Mouse (Mus musculus) erythroid progenitor cell, adult 5-6 weeks (primary cell): ENCODE data around the gene Mff. TPM values are rescaled to one million over a fixed set of nuclear protein-coding genes. Genes with fewer than 3 reads are reported as not detected.

ENCODE experiments used
- total RNA-seq, 2 experiments: library from RNA; stranded (forward) in 1 of 2; stranded (reverse) in 1 of 2; fragments of 150-400 nt in 1 of 2; fragments of 186-747, 209-891 nt in 1 of 2; gene quantifications; 2 replicates each; pipeline versions ENCODE4 v1.2.3 to v1.2.4; 2015 to 2017; ENCODE audit warnings: low replicate concordance in 2 of 2

Gene Mff
- total RNA-seq, 2 experiments from 2014 or later: 78.5 to 137 TPM

Other genes with a start within 250 kb of the Mff start
- gene Col4a4, start 138.0 kb upstream of the Mff start, total RNA-seq (2015; ENCODE audit: low replicate concordance): not detected in 2 replicates
- not detected in 2 replicates for gene Col4a4, start 138.0 kb upstream of the Mff start, total RNA-seq (2017; ENCODE audit: low replicate concordance)
- not detected in 2 replicates for gene Col4a3, start 138.0 kb upstream of the Mff start, total RNA-seq (2015; ENCODE audit: low replicate concordance)
- gene Col4a3, start 138.0 kb upstream of the Mff start, total RNA-seq (2017; ENCODE audit: low replicate concordance): not detected in 2 replicates
- gene Tm4sf20, start 43.6 kb downstream of the Mff start, total RNA-seq (2015; ENCODE audit: low replicate concordance): not detected in 2 replicates
- gene Tm4sf20, start 43.6 kb downstream of the Mff start, total RNA-seq (2017; ENCODE audit: low replicate concordance): not detected in 2 replicates
- not detected in 2 replicates for gene Gm47791, start 46.4 kb downstream of the Mff start, total RNA-seq (2015; ENCODE audit: low replicate concordance)
- gene Gm47791, start 46.4 kb downstream of the Mff start, total RNA-seq (2017; ENCODE audit: low replicate concordance): not detected in 2 replicates
- 24.9 and 33.5 TPM in 2 replicates for gene Agfg1, start 114.6 kb downstream of the Mff start, total RNA-seq (2015; ENCODE audit: low replicate concordance)
- 24.1 and 25.6 TPM in 2 replicates for gene Agfg1, start 114.6 kb downstream of the Mff start, total RNA-seq (2017; ENCODE audit: low replicate concordance)
- gene A030005L19Rik, start 188.4 kb downstream of the Mff start, total RNA-seq (2015; ENCODE audit: low replicate concordance): 5.8 TPM in 1 of 2 replicates, not detected in the other
- gene A030005L19Rik, start 188.4 kb downstream of the Mff start, total RNA-seq (2017; ENCODE audit: low replicate concordance): 1.7 TPM in 1 of 2 replicates, not detected in the other
- gene A030014E15Rik, start 200.0 kb downstream of the Mff start, total RNA-seq (2015; ENCODE audit: low replicate concordance): not detected in 2 replicates
- gene A030014E15Rik, start 200.0 kb downstream of the Mff start, total RNA-seq (2017; ENCODE audit: low replicate concordance): not detected in 2 replicates
- not detected in 2 replicates for gene Gm6217, start 206.5 kb downstream of the Mff start, total RNA-seq (2015; ENCODE audit: low replicate concordance)
- gene Gm6217, start 206.5 kb downstream of the Mff start, total RNA-seq (2017; ENCODE audit: low replicate concordance): not detected in 2 replicates
- not detected in 2 replicates for gene A030003K21Rik, start 218.5 kb downstream of the Mff start, total RNA-seq (2015; ENCODE audit: low replicate concordance)
- gene A030003K21Rik, start 218.5 kb downstream of the Mff start, total RNA-seq (2017; ENCODE audit: low replicate concordance): not detected in 2 replicates
- not detected in 2 replicates for gene Gm7544, start 231.1 kb downstream of the Mff start, total RNA-seq (2015; ENCODE audit: low replicate concordance)
- not detected in 2 replicates for gene Gm7544, start 231.1 kb downstream of the Mff start, total RNA-seq (2017; ENCODE audit: low replicate concordance)
- not detected in 2 replicates for gene Gm47955, start 235.4 kb downstream of the Mff start, total RNA-seq (2015; ENCODE audit: low replicate concordance)
- not detected in 2 replicates for gene Gm47955, start 235.4 kb downstream of the Mff start, total RNA-seq (2017; ENCODE audit: low replicate concordance)